In the genomic region with DNA sequence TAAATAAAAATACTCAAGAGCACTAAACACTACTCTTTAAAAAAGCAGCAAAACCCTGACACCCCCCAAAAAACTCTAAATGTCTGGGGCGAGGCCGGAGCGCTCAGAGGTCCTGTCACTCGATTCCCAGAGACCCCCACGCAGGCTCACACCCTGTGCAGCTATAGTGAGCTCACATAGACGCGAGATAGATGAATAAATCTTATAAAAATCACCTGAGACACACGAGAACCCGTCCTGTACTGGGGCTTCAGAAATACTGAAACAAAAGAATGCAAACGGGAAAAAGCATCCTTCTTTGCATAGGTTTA, we compare ENCODE assay signal across 8 mouse cellular contexts. TPM values are rescaled to one million over a fixed set of nuclear protein-coding genes. Genes with fewer than 3 reads are reported as not detected.
A peak's percentile ranks its signal among the peaks of the same experiment; 100 is the strongest.
DNase-seq lines count a peak whose midpoint lies in the region; ATAC-seq and TF ChIP-seq lines count a peak whose summit lies in the region.

No protein-coding gene starts in this region.

- TF ChIP-seq CTCF in left cerebral cortex, adult 2 months (IDR thresholded peaks at IDR 0.05) = no peak

- peak; percentile 58; the same call in 1 of the 2 replicates for ATAC-seq in embryonic facial prominence, embryonic 11.5 days (replicated peaks; ENCODE audit: insufficient number of reproducible peaks, low FRiP score, low TSS enrichment, low read depth)
- peak; percentile 53 for ATAC-seq in hindbrain, embryonic 14.5 days (ENCODE audit: low FRiP score)
- peak; percentile 60 for ATAC-seq in midbrain, embryonic 11.5 days (ENCODE audit: low FRiP score)

- H3K36me3 ChIP-seq in embryonic facial prominence, embryonic 11.5 days (replicated peaks; ENCODE audit: control insufficient read depth, insufficient read depth, low read depth, low read length) = no peaks in the 10 kb centered on the region
- H3K36me3 ChIP-seq in hindbrain, embryonic 14.5 days (replicated peaks; ENCODE audit: control insufficient read depth, insufficient read depth) = no peaks in the 10 kb centered on the region
- no peaks in the 10 kb centered on the region for H3K36me3 ChIP-seq in midbrain, embryonic 11.5 days (ENCODE audit: control insufficient read depth, insufficient read depth, low read length)

- H3K9me3 ChIP-seq in embryonic facial prominence, embryonic 11.5 days (replicated peaks; ENCODE audit: control insufficient read depth, low read length) = no peaks in the 10 kb centered on the region
- no peaks in the 10 kb centered on the region for H3K9me3 ChIP-seq in hindbrain, embryonic 14.5 days (ENCODE audit: control insufficient read depth, low read length)
- no peaks in the 10 kb centered on the region for H3K9me3 ChIP-seq in midbrain, embryonic 11.5 days (ENCODE audit: control insufficient read depth, low read length)

- H3K4me3 ChIP-seq in left cerebral cortex, adult 2 months = peak overlapping the region; percentile 81
- peak overlapping the region; percentile 71 for H3K4me3 ChIP-seq in embryonic facial prominence, embryonic 11.5 days (ENCODE audit: low read depth, low read length)
- H3K4me3 ChIP-seq in hindbrain, embryonic 14.5 days (replicated peaks; ENCODE audit: low read length) = peak overlapping the region; percentile 86
- H3K4me3 ChIP-seq in midbrain, embryonic 11.5 days (ENCODE audit: low read depth, low read length) = peak overlapping the region; percentile 83

- intact Hi-C loops in left cerebral cortex, adult 2 months (cut with DNase I) = loop anchor here (1.0 kb wide), 1 partner anchor 33 kb away; the partner anchor contains the start of gene Pum2
- intact Hi-C loops in left cerebral cortex, postnatal 36 days (cut with DNase I) = loop anchor here (1.0 kb wide), 1 partner anchor 33 kb away; the partner anchor contains the start of gene Pum2

- 8% methylated on average over 10 of the region's 10 CpGs for WGBS in embryonic facial prominence, embryonic 11.5 days
- 3% methylated on average over 10 of the region's 10 CpGs for WGBS in hindbrain, embryonic 14.5 days
- 9% methylated on average over 10 of the region's 10 CpGs for WGBS in midbrain, embryonic 11.5 days

- H3K4me2 ChIP-seq in embryonic facial prominence, embryonic 11.5 days (ENCODE audit: low read depth, low read length) = peak overlapping the region; percentile 45
- peak overlapping the region; percentile 69 for H3K4me2 ChIP-seq in hindbrain, embryonic 14.5 days (replicated peaks)
- peak overlapping the region; percentile 48 for H3K4me2 ChIP-seq in midbrain, embryonic 11.5 days

- peak in 1 of 2 experiments; percentile 22 for DNase-seq in left cerebral cortex, adult 2 months (ENCODE audit: extremely low spot score in 1 of 2, low spot score in 2 of 2)
- DNase-seq in left cerebral cortex, postnatal 36 days (ENCODE audit: low spot score in 2 of 2) = no peak
- DNase-seq in embryonic facial prominence, embryonic 11.5 days (ENCODE audit: low spot score) = peak; percentile 22
- DNase-seq in hindbrain, embryonic 14.5 days (ENCODE audit: low spot score) = no peak
- peak; percentile 91 for DNase-seq in midbrain, embryonic 11.5 days (ENCODE audit: low spot score, missing footprints)
- no peak for DNase-seq in ovary, postnatal 14 days (ENCODE audit: low spot score)
- no peak for DNase-seq in ovary, adult 18-20 months (ENCODE audit: low spot score)
- no peak for DNase-seq in right cerebral cortex, postnatal 36 days (ENCODE audit: low spot score in 2 of 2)

- H3K4me1 ChIP-seq in embryonic facial prominence, embryonic 11.5 days (ENCODE audit: control insufficient read depth, insufficient read depth, low read length) = no peaks in the 10 kb centered on the region
- H3K4me1 ChIP-seq in hindbrain, embryonic 14.5 days (replicated peaks; ENCODE audit: control insufficient read depth, insufficient read depth, low read length) = no peaks in the 10 kb centered on the region
- no peaks in the 10 kb centered on the region for H3K4me1 ChIP-seq in midbrain, embryonic 11.5 days (ENCODE audit: control insufficient read depth, insufficient read depth, low read length)

- H3K9ac ChIP-seq in embryonic facial prominence, embryonic 11.5 days (replicated peaks; ENCODE audit: low read length) = peak overlapping the region; percentile 88
- peak overlapping the region; percentile 95 for H3K9ac ChIP-seq in hindbrain, embryonic 14.5 days
- H3K9ac ChIP-seq in midbrain, embryonic 11.5 days (ENCODE audit: low read length) = peak overlapping the region; percentile 93

- no peaks in the 10 kb centered on the region for H3K27me3 ChIP-seq in embryonic facial prominence, embryonic 11.5 days (ENCODE audit: control insufficient read depth, insufficient read depth, low read length)
- H3K27me3 ChIP-seq in hindbrain, embryonic 14.5 days (ENCODE audit: control insufficient read depth, insufficient read depth, low read length) = no peaks in the 10 kb centered on the region
- H3K27me3 ChIP-seq in midbrain, embryonic 11.5 days (ENCODE audit: control insufficient read depth, insufficient read depth, low read length) = no peaks in the 10 kb centered on the region

- H3K27ac ChIP-seq in left cerebral cortex, adult 2 months = peak overlapping the region; percentile 100
- no peak overlapping the region for H3K27ac ChIP-seq in embryonic facial prominence, embryonic 11.5 days (replicated peaks; ENCODE audit: low read depth, low read length)
- peak overlapping the region; percentile 97 for H3K27ac ChIP-seq in hindbrain, embryonic 14.5 days
- H3K27ac ChIP-seq in midbrain, embryonic 11.5 days (ENCODE audit: low read depth, low read length) = no peak overlapping the region

RNA-seq across cellular contexts. Expression of gene Pum2, which starts 32.6 kb away (rescaled TPM):
- total RNA-seq in left cerebral cortex, adult 2 months (2021) = 100 to 1,000 TPM; 193 to 209 TPM
- 100 to 1,000 TPM; 191 to 198 TPM for total RNA-seq in left cerebral cortex, postnatal 36 days (2021)
- 73.0 and 79.7 TPM in 2 replicates for polyA plus RNA-seq in embryonic facial prominence, embryonic 11.5 days (2014; fragmentation: Nextera tagmentation; extraction: Ambion mirVana)
- polyA plus RNA-seq in hindbrain, embryonic 14.5 days (2014; fragmentation: Nextera tagmentation; extraction: Ambion mirVana) = 64.9 and 68.6 TPM in 2 replicates
- polyA plus RNA-seq in midbrain, embryonic 11.5 days (2014; fragmentation: Nextera tagmentation; extraction: Ambion mirVana) = 79.1 and 82.5 TPM in 2 replicates

RNA-seq across cellular contexts. Expression of gene Slc7a15, which starts 42.5 kb away (rescaled TPM):
- not detected for total RNA-seq in left cerebral cortex, adult 2 months (2021)
- total RNA-seq in left cerebral cortex, postnatal 36 days (2021) = not detected
- polyA plus RNA-seq in embryonic facial prominence, embryonic 11.5 days (2014; fragmentation: Nextera tagmentation; extraction: Ambion mirVana) = not detected in 2 replicates
- polyA plus RNA-seq in hindbrain, embryonic 14.5 days (2014; fragmentation: Nextera tagmentation; extraction: Ambion mirVana) = not detected in 2 replicates
- polyA plus RNA-seq in midbrain, embryonic 11.5 days (2014; fragmentation: Nextera tagmentation; extraction: Ambion mirVana) = not detected in 2 replicates

Comparison
In these comparisons a context has a peak if more than half of its experiments do, and no peak if none do; other contexts are left out.
1. DNase-seq: peak in embryonic facial prominence, embryonic 11.5 days (single experiment) and midbrain, embryonic 11.5 days (single experiment); none in left cerebral cortex, postnatal 36 days (0 of 2), hindbrain, embryonic 14.5 days (single experiment), ovary, postnatal 14 days (single experiment), ovary, adult 18-20 months (single experiment) and right cerebral cortex, postnatal 36 days (0 of 2).
2. H3K27ac ChIP-seq: peak in left cerebral cortex, adult 2 months (single experiment) and hindbrain, embryonic 14.5 days (single experiment); none in embryonic facial prominence, embryonic 11.5 days (single experiment) and midbrain, embryonic 11.5 days (single experiment).
3. Peak in every context shown above with its lines, with median percentiles within 50 percentile points of each other: H3K4me3 ChIP-seq, ATAC-seq, H3K4me2 ChIP-seq and H3K9ac ChIP-seq.